Mouse (Mus musculus): ENCODE measurements around the gene Dlgap5.
"Not testable (repeated sequence)": the region's sequence is repeated elsewhere in the genome, so short reads cannot be mapped to it uniquely, and the experiment has no call there.

The Dlgap5 gene

GRCm38 (mm10) chr14:47417775-47418665 is at the start of gene Dlgap5:
Gene Dlgap5, minus strand, starts transcription at chr14:47418407.
- DNase-seq (ENCODE audit: low spot score in 2 of 2): peak; percentile 91 to 92

GRCm38 (mm10) chr14:47465468-47466175 is 47.4 kb upstream of the Dlgap5 start:
- DNase-seq (ENCODE audit: low spot score in 2 of 2): no peak

DNA sequence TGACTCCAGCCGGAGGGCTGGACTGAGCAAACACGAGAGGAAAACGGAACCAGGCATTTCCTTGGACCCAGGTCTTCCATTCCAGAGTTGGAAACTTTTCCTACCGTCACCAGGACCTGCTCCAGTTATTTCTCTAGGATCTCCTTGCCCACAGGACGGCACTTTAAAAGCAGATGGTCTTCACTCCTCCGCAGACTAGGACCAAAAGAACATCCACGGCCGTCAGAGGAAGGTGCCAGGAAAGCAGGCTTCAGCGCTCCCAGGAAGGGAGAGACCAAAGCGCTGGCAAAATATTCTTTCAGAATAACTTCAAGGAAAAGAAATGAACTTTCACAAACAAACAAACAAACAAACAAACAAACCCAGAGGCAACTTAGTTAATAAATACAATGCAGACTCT is 46.2 kb upstream of the Dlgap5 start:
- no peak for DNase-seq (ENCODE audit: low spot score in 2 of 2)

DNA sequence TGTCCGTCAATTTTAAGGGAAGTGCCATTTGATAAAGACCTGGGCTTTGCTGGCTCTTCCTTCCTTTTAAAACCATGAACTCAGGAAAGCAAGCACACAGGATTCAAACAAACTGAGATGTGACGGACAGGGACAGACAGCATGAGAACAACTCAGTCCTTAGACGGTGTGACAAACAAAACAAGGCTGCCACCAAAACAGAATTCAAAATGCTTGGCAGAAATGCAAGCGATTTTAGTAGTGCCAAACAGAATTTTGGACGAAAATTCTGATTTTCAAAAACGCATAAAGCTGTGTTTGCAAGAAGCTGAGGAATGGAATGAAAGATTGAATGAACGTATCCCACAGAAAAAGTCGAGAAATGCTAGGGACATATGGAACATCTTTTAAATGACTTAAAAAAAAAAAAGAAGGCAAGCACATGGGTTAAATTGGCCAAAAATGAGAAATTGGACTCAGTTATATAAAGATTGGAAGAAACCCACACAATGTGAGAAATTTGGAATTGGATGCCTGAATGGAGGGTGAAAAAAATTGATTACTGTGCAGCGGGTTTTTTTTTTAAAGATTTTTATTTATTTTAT is 44.8 kb upstream of the Dlgap5 start:
- no peak for DNase-seq (ENCODE audit: low spot score in 2 of 2)

DNA sequence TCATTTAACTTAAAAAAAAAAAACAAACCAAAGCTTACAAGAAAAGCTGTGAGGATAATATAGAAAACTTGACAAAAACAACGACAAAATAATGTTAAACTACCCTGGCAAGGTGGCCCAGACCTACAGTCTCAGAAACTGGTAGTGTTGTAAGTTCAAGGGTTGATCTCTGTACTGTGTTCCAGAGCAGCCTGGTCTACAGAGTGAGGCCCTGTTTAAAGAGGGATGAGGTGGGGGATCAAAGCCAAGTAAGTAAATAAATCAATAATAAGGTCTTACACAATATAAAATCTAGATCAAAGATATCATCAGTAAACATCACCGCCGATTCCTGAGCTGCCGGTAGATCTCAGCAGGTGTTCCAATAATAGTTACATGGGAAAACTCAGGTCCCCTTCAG is 44.2 kb upstream of the Dlgap5 start:
- no peak for DNase-seq (ENCODE audit: low spot score in 2 of 2)

DNA sequence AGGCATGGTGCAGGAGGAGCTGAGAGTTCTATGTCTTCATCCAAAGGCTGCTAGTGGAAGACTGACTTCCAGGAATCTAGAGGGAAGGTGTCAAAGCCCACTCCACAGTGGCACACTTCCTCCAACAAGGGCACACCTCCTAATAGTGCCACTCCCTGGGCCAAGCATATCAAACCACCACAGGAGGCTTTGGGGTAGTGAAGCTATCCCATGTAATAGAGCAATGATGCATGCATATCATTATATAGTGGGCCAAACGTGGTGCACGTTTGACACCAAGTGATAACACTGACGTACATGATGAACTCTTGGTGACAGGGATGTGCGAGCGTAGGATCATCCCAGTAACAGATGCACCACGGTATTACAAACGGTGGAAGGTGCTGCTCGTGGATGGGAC is 43.8 kb upstream of the Dlgap5 start:
- DNase-seq (ENCODE audit: low spot score in 2 of 2): no peak

DNA sequence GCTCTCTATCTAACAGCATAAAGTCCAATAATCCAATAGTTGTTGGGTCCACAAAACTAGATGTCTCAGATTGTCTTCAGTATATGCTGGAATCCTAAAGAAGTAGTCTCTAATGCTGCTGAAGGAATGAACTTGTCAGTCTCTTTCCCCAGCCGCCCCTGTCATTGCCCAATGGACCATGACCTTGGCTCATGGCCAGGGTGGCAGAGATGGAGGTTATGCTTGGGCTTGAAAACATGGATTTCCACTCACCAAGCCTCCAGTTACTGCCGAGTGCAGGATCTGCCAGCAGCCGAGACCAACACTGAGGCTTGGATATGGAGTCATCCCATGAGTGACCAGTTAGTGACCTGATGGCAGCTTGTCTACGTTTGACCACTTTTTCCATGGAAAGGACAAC is 41.3 kb upstream of the Dlgap5 start:
- no peak for DNase-seq (ENCODE audit: low spot score in 2 of 2)

- DNase-seq (ENCODE audit: low spot score in 2 of 2): not testable (repeated sequence)
Measured at GRCm38 (mm10) chr14:47450121-47450520, 31.9 kb upstream of the Dlgap5 start, which contains the start of gene Fbxo34. Gene Fbxo34, plus strand, starts transcription at chr14:47450421.

DNA sequence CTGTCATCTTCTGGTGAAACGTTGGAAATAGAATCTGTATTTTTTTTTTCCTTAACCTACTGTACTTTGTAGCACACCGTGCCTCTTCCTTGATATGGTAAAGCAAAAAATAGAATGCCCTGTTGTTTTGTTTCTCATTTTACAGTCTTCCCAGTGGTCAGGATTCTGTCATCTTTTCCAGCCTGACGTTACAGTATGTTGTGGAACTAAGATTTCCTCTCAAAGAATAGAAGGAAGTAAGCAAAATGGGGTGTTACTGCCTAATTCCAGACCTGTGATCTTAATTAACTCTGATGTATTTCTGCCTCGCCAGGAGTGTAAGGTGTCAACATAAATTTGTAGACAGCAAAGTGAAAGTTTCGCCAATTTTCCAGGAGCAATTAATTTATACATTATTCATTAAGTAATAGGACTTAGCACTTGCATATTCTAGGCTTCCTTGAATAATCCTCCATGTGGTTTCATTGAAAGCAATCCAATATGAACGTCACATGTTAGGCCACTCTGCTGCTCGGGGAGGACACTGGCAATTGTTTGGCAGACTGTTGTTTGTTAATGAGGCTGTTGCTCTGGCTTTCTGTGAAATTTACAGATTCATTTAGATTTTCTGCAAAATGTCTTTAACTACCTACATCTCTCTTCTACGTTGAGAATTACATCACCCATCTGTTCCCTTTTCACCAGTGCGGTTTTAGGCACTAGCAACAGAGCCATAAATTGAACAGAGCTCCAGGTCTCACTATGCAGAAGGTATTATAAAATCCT is 27.3 kb upstream of the Dlgap5 start:
- peak; percentile 34 to 68 for DNase-seq (ENCODE audit: low spot score in 2 of 2)

DNA sequence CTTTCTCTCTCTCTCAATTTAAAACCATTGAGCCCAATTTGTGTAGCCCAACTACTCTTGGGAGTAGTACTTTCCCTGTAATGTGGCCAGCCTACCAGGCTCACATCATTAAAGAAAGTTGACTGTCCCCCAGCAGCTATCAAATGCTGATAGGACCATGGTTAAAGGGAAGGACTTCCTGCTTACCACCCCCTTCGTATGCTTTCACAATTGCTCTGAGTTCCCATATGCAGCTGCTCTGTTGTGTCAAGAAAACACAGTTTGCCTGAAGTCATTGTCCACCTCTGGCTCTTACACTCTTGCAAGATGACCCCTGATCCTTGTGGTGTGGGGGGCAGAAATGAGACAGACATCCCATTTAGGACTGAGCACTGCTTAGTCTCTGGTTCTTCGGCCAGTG is 26.7 kb upstream of the Dlgap5 start:
- peak in 1 of 2 experiments; percentile 28 for DNase-seq (ENCODE audit: low spot score in 2 of 2)

DNA sequence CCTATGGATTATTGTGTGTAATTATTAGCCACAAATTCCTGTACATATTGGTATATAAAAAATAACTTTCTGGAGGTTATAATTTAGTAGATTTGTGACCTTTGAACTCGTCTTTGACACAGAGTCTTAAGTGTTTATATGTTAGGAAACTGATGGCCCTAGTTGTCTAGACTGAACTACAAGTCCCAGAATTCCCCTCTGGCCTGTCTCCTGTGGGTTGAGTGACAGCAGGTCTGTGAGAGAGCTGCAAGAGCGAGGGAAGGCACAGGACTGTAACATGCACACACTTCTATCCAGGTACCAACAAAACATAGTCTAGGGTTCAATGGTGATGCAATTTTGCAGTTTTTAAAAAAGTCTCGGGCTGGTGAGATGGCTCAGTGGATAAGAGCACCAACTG is 20.7 kb upstream of the Dlgap5 start:
- no peak for DNase-seq (ENCODE audit: low spot score in 2 of 2)

DNA sequence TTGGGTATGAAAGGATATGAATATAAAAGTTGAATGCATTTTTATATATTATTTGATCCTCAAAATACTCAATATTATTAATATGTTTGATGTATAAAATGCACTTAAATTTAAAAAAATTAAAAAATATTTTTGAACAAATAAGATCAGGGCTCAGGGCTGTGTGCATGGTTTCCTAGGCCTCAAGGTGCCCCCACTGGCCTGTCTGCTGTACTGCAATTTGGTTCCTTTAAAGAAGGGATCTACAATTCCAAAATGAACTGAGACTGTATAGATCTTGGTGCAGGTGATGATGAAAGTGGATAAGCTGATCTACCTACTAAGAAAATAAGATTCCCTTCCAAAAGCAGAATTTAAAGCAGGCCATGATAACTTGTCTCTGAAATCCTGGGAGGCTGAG is 14.8 kb upstream of the Dlgap5 start:
- DNase-seq (ENCODE audit: low spot score in 2 of 2): no peak

DNA sequence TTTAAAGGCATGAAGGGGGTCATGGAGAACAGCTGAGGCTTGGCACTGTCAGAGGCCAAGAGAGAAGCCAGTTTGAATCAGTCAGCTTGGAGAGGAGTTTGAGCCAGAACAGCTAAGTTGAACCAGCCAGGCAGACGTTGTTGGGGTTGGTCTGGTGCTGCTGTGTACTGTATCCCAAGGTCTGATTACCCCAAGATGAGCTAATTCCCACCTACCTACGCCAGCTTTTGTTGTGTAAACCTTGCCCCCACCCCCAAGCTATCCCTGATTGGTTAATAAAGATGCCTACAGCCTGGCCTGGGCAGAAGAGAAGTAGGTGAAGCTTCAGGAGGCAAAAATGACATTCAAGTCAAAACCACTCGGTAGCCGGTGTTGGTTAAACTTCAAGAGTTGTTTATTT is 4.3 kb upstream of the Dlgap5 start:
- no peak for DNase-seq (ENCODE audit: low spot score in 2 of 2)

- no peak for DNase-seq (ENCODE audit: low spot score in 2 of 2)
Measured at GRCm38 (mm10) chr14:47421606-47422005, 3.4 kb upstream of the Dlgap5 start.

DNA sequence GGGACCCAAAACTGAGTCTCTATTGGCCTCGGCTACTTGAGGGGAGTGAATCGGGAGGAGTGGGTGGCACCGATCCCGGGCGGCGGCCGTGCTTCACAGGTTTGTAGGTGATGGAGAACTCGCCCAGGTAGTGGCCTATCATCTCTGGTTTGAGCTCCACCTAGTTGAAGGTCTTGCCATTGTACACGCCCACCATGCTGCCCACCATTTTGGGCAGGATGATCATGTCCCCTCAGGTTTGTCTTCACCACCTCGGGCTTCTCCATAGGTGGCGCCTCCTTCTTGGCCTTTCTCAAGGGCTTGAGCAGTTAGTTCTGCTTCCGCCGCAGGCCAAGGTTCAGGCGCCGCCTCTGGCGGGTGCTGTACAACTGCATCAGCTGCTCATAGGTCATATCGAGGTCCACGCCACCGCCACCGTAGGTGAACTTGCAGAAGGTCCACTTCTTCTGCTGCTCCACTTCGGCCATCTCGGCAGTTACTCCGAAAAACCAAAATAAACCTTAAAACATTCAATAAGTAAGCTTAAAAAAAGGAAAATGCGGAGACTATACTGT is 1.6 kb upstream of the Dlgap5 start:
- no peak for DNase-seq (ENCODE audit: low spot score in 2 of 2)

DNA sequence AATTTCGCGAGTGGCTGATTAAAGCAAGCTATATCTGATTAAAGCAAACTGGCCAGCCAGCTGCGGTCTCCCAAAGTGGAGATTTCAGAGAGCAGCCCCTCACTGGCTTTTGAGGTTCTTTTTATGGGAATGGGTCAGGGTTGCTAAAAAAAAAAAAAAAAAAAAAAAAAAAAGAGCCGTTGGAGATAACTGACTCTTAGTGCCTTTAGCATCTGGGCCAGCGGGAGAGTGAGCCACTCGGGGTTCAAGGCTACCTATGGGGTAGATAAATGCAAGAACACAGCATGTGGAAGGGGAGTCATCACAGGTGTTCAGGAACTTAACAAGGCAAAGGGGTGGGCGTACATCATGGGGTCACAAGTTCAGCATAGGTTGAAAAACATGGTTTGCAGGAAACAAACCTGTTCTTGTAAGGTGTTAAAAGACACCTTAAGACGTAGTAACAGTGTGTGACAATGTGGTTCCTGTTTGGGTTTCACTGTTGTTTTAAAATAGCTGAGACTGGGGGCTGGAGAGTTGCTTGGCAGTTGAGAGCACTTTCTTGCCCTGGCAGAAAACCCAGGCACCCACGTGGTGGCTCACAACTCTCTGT is 923 bp upstream of the Dlgap5 start:
- DNase-seq (ENCODE audit: low spot score in 2 of 2): no peak

GRCm38 (mm10) chr14:47418666-47418991 is 422 bp upstream of the Dlgap5 start:
- peak in 1 of 2 experiments; percentile 4 for DNase-seq (ENCODE audit: low spot score in 2 of 2)

DNA sequence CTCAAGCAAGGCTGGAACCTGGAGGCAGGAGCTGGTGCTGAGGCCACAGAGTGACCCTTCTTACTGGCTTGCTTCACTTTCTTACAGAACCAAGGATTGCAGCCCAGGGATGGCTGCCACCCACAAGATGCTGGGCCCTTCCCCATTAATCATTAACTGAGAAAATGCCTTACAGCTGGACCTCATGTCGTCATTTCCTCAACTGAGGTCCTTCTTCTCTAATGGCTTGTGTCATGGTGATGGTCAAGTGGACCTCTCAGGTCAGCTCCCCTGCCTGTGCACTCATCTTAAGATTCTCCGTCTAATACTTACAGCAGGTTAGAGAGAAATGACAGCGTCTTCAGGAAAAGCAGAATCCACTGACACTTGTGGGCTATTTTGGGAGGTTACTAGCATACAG is 861 bp downstream of the Dlgap5 start:
- DNase-seq (ENCODE audit: low spot score in 2 of 2): no peak

DNA sequence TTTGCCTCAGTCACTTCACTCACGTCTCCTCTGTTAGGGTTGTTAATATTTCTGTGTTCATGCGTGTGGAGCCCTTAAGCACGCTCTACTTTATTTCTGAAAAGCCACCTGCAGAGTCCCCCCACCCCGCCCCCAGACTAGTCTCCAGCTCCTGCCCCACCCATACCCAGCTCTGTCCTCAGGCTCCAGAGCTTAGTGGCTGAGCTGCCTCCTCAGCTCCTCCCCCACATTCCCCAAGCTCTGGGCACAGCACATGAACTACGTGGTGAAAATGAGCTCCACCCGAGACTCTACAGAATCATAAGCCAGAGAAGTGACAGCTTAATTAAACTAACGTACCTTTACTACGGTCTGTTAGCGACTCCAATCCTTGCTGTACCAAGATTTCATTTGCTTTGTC is 12.2 kb downstream of the Dlgap5 start:
- no peak for DNase-seq (ENCODE audit: low spot score in 2 of 2)

DNA sequence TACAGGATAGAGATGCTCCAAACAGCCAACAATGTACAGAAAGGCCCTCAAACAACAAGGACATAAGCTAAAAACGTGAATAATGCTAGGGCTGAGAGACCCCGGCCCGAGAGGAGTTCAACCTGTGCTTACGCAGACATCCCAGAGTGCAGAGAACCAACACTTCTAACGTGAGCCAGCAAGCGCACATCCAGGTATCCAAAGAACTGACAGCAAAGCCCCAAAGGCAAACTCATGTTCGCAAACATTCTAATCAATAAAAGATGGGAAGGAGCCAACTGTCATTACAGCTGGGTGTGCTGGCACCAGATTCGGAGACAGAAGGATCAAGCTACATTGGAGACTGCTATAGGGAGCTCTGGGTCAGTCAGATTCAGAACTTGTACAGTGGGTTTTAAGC is 15.5 kb downstream of the Dlgap5 start:
- DNase-seq (ENCODE audit: low spot score in 2 of 2): no peak

GRCm38 (mm10) chr14:47396165-47396652 is 22.0 kb downstream of the Dlgap5 start:
- DNase-seq (ENCODE audit: low spot score in 2 of 2): peak in 1 of 2 experiments; percentile 24

Data from heart, adult 9 months (tissue).